Mouse (Mus musculus): ENCODE measurements at regions not wholly inside any gene's neighbourhood (a gene's known extent, or its start where the extent isn't known, plus 50 kb on each side); places are given as distances from the start of the nearest gene placed in this dataset.

DNA sequence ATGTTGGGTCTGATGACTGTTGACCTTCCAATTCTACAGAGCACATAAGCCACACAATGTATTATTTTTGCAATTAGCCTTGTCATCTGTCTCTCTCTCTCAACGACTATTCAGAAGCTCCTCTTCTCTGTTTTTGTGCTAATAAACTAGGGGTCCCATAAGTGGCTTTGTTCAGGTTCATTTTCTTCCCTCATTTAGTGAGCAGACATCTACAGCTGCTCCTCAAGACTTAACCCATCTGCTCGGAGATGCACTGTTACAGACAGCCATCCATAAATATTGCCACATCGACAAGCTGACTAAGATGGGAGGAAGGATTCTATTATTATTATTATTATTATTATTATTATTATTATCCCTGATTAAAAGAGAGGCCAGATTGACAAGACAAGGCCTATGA is 127.7 kb downstream of the Tmem26 start:
- no peak for TF ChIP-seq CTCF (conservative IDR thresholded peaks at IDR 0.05; ENCODE audit: low read length)
- no peak for TF ChIP-seq POU5F1 (IDR thresholded peaks at IDR 0.05; ENCODE audit: borderline replicate concordance, low read length)
- no peak for TF ChIP-seq NANOG (IDR thresholded peaks at IDR 0.05; ENCODE audit: borderline replicate concordance, low read length)

Data from E14TG2a.4 (cell line).